In genomic region chr13:3729926-3730698, GRCm38 (mm10) we compare ENCODE assay signal across 8 mouse cellular contexts.
DNase-seq lines count a peak whose midpoint lies in the region; ATAC-seq and TF ChIP-seq lines count a peak whose summit lies in the region.

No protein-coding gene starts in this region.

- no peaks in the 10 kb centered on the region for H3K27me3 ChIP-seq in liver, embryonic 16.5 days (ENCODE audit: control insufficient read depth, insufficient read depth, low read depth, low read length)
- H3K27me3 ChIP-seq in liver, embryonic 11.5 days (replicated peaks; ENCODE audit: control insufficient read depth, insufficient read depth, low read length) = no peaks in the 10 kb centered on the region
- no peaks in the 10 kb centered on the region for H3K27me3 ChIP-seq in heart, embryonic 16.5 days (ENCODE audit: control insufficient read depth, insufficient read depth, low read length)
- H3K27me3 ChIP-seq in lung, embryonic 14.5 days (ENCODE audit: insufficient read depth, low read length) = no peaks in the 10 kb centered on the region
- H3K27me3 ChIP-seq in stomach, embryonic 16.5 days (ENCODE audit: control insufficient read depth, insufficient read depth, low read length) = no peaks in the 10 kb centered on the region

- no peak for TF ChIP-seq CTCF in lung, embryonic 14.5 days (IDR thresholded peaks at IDR 0.05; ENCODE audit: low read depth)

- H3K36me3 ChIP-seq in liver, embryonic 16.5 days (ENCODE audit: control insufficient read depth, insufficient read depth) = no peaks in the 10 kb centered on the region
- no peaks in the 10 kb centered on the region for H3K36me3 ChIP-seq in liver, embryonic 11.5 days (ENCODE audit: control insufficient read depth, insufficient read depth, low read length)
- H3K36me3 ChIP-seq in heart, embryonic 16.5 days (ENCODE audit: control insufficient read depth, insufficient read depth) = no peaks in the 10 kb centered on the region
- H3K36me3 ChIP-seq in lung, embryonic 14.5 days (ENCODE audit: insufficient read depth) = no peaks in the 10 kb centered on the region
- no peaks in the 10 kb centered on the region for H3K36me3 ChIP-seq in stomach, embryonic 16.5 days (ENCODE audit: control insufficient read depth, insufficient read depth, low read length)

- H3K4me3 ChIP-seq in liver, embryonic 16.5 days (ENCODE audit: low read depth, low read length) = no peak overlapping the region
- H3K4me3 ChIP-seq in liver, embryonic 11.5 days (ENCODE audit: low read depth, low read length) = no peak overlapping the region
- no peak overlapping the region for H3K4me3 ChIP-seq in heart, embryonic 16.5 days (ENCODE audit: low read length)
- H3K4me3 ChIP-seq in lung, embryonic 14.5 days (ENCODE audit: low read depth, low read length) = no peak overlapping the region
- no peak overlapping the region for H3K4me3 ChIP-seq in stomach, embryonic 16.5 days (replicated peaks; ENCODE audit: low read length)

- no peaks in the 10 kb centered on the region for H3K4me1 ChIP-seq in liver, embryonic 16.5 days (ENCODE audit: control insufficient read depth, low read depth, low read length)
- no peaks in the 10 kb centered on the region for H3K4me1 ChIP-seq in liver, embryonic 11.5 days (replicated peaks; ENCODE audit: control insufficient read depth, insufficient read depth, low read length)
- peaks cover 11% of the 10 kb centered on the region for H3K4me1 ChIP-seq in heart, embryonic 16.5 days (ENCODE audit: control insufficient read depth, insufficient read depth, low read length)
- 0 out of 2 replicates have a peak, but pooled peaks cover 6% of the 10 kb centered on the region for H3K4me1 ChIP-seq in lung, embryonic 14.5 days (ENCODE audit: insufficient read depth)
- H3K4me1 ChIP-seq in stomach, embryonic 16.5 days (ENCODE audit: control insufficient read depth, insufficient read depth, low read length) = peaks cover 14% of the 10 kb centered on the region

- H3K9me3 ChIP-seq in liver, embryonic 16.5 days (replicated peaks; ENCODE audit: control insufficient read depth, low read length) = no peaks in the 10 kb centered on the region
- H3K9me3 ChIP-seq in liver, embryonic 11.5 days (ENCODE audit: control insufficient read depth, low read length) = no peaks in the 10 kb centered on the region
- no peaks in the 10 kb centered on the region for H3K9me3 ChIP-seq in heart, embryonic 16.5 days (replicated peaks; ENCODE audit: control insufficient read depth, low read length)
- H3K9me3 ChIP-seq in lung, embryonic 14.5 days (ENCODE audit: low read depth, low read length) = no peaks in the 10 kb centered on the region
- H3K9me3 ChIP-seq in stomach, embryonic 16.5 days (replicated peaks; ENCODE audit: control insufficient read depth, low read length) = no peaks in the 10 kb centered on the region

- ATAC-seq in liver, embryonic 16.5 days (ENCODE audit: low read depth) = peak; percentile 43; the same call in 1 of the 2 replicates
- no peak for ATAC-seq in liver, embryonic 11.5 days (replicated peaks; ENCODE audit: low FRiP score)
- ATAC-seq in heart, embryonic 16.5 days (replicated peaks; ENCODE audit: extremely low read depth, insufficient read depth, low FRiP score) = peak; percentile 29; the same call in 1 of the 2 replicates
- peak; percentile 90 for ATAC-seq in lung, embryonic 14.5 days (ENCODE audit: insufficient read depth)
- peak; percentile 43; the same call in 1 of the 2 replicates for ATAC-seq in stomach, embryonic 16.5 days (ENCODE audit: insufficient read depth, low FRiP score)

- H3K9ac ChIP-seq in liver, embryonic 16.5 days (ENCODE audit: low read depth, low read length) = no peak overlapping the region
- H3K9ac ChIP-seq in liver, embryonic 11.5 days (ENCODE audit: low read depth, low read length) = no peak overlapping the region
- H3K9ac ChIP-seq in heart, embryonic 16.5 days (ENCODE audit: low read length) = no peak overlapping the region; the same call in 1 of the 2 replicates
- H3K9ac ChIP-seq in lung, embryonic 14.5 days = no peak overlapping the region
- peak overlapping the region; percentile 1; the same call in 1 of the 2 replicates for H3K9ac ChIP-seq in stomach, embryonic 16.5 days (ENCODE audit: low read length)

- 22% methylated on average over 3 of the region's 3 CpGs for WGBS in liver, embryonic 16.5 days (ENCODE audit: insufficient replicate concordance)
- WGBS in liver, embryonic 11.5 days = 31% methylated on average over 3 of the region's 3 CpGs
- WGBS in heart, embryonic 16.5 days = 11% methylated on average over 3 of the region's 3 CpGs
- 10% methylated on average over 3 of the region's 3 CpGs for WGBS in lung, embryonic 14.5 days
- WGBS in stomach, embryonic 16.5 days = 9% methylated on average over 3 of the region's 3 CpGs

- H3K4me2 ChIP-seq in liver, embryonic 16.5 days (ENCODE audit: low read depth, low read length) = no peak overlapping the region
- H3K4me2 ChIP-seq in liver, embryonic 11.5 days = no peak overlapping the region
- no peak overlapping the region for H3K4me2 ChIP-seq in heart, embryonic 16.5 days (ENCODE audit: low read depth, low read length)
- H3K4me2 ChIP-seq in lung, embryonic 14.5 days = no peak overlapping the region
- H3K4me2 ChIP-seq in stomach, embryonic 16.5 days (ENCODE audit: low read depth, low read length) = no peak overlapping the region

- no peak for DNase-seq in liver, embryonic 11.5 days (ENCODE audit: low spot score)
- peak; percentile 61 for DNase-seq in lung, embryonic 14.5 days
- DNase-seq in ovary, adult 18-20 months (ENCODE audit: low spot score) = no peak
- DNase-seq in gastrocnemius, postnatal 10 days = no peak
- DNase-seq in right cerebral cortex, postnatal 10 days (ENCODE audit: low spot score in 2 of 2) = no peak

- H3K27ac ChIP-seq in liver, embryonic 16.5 days (ENCODE audit: low read length) = no peak overlapping the region
- no peak overlapping the region for H3K27ac ChIP-seq in liver, embryonic 11.5 days (ENCODE audit: low read depth, low read length)
- H3K27ac ChIP-seq in heart, embryonic 16.5 days (ENCODE audit: low read length) = 0 out of 2 replicates have a peak overlapping the region, but pooled peaks have one; percentile 2
- H3K27ac ChIP-seq in lung, embryonic 14.5 days (ENCODE audit: low read depth) = 0 out of 2 replicates have a peak overlapping the region, but pooled peaks have one; percentile 44
- H3K27ac ChIP-seq in stomach, embryonic 16.5 days (ENCODE audit: low read length) = peak overlapping the region; percentile 82

Comparison
In these comparisons a context has a peak if more than half of its experiments do, and no peak if none do; other contexts are left out.
1. H3K27ac ChIP-seq: peak in heart, embryonic 16.5 days (single experiment), lung, embryonic 14.5 days (single experiment) and stomach, embryonic 16.5 days (single experiment); none in liver, embryonic 16.5 days (single experiment) and liver, embryonic 11.5 days (single experiment).